Comparison of ENCODE assay signal across 8 mouse cellular contexts in the genomic region with DNA sequence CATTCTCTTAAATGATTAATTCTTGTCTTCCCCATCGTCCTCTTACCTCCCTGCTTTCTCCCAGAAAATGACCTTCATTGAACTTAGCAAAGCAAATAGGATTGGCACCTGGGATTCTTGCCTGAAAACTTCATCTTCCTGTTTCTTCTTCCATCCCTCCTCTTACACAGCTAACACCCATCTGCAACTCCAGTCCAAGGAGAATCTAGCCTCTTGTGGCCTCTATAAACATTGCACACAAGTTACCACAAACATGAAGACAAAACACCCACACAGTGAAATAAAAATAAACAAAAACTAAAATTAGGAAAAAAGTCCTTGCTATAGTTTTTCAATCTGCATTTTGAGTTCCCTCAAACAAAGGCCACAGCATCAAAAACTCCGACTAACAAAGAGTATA. TPM values are rescaled to one million over a fixed set of nuclear protein-coding genes. Genes with fewer than 3 reads are reported as not detected.
DNase-seq lines count a peak whose midpoint lies in the region; ATAC-seq and TF ChIP-seq lines count a peak whose summit lies in the region.

No protein-coding gene starts in this region.

- WGBS in forebrain, embryonic 14.5 days = 45% methylated on average over 2 of the region's 2 CpGs
- WGBS in liver, embryonic 12.5 days (ENCODE audit: insufficient replicate concordance) = 58% methylated on average over 2 of the region's 2 CpGs

- peaks cover 6% of the 10 kb centered on the region; the same call in 1 of the 2 replicates for H3K36me3 ChIP-seq in forebrain, embryonic 14.5 days (ENCODE audit: control insufficient read depth, insufficient read depth, low read length)
- H3K36me3 ChIP-seq in liver, embryonic 12.5 days = peaks cover 19% of the 10 kb centered on the region

- no peak for ATAC-seq in forebrain, embryonic 14.5 days
- no peak for ATAC-seq in liver, embryonic 12.5 days

- peak; percentile 28; the same call in 1 of the 2 replicates for TF ChIP-seq CTCF in gastrocnemius, adult 2 months (IDR thresholded peaks at IDR 0.05)

- peak overlapping the region; percentile 86 for H3K4me3 ChIP-seq in gastrocnemius, adult 2 months
- H3K4me3 ChIP-seq in forebrain, embryonic 14.5 days (ENCODE audit: low read depth, low read length) = peak overlapping the region; percentile 74
- H3K4me3 ChIP-seq in liver, embryonic 12.5 days = peak overlapping the region; percentile 79

- H3K9me3 ChIP-seq in forebrain, embryonic 14.5 days (replicated peaks; ENCODE audit: control insufficient read depth, low read length) = no peaks in the 10 kb centered on the region
- no peaks in the 10 kb centered on the region for H3K9me3 ChIP-seq in liver, embryonic 12.5 days (replicated peaks)

- intact Hi-C loops in gastrocnemius, adult 2 months (cut with DNase I) = loop anchor here (2.0 kb wide), 1 partner anchor 49 kb away; a partner anchor contains a TSS

- peaks cover 25% of the 10 kb centered on the region for H3K4me1 ChIP-seq in forebrain, embryonic 14.5 days (ENCODE audit: control insufficient read depth, insufficient read depth, low read length)
- H3K4me1 ChIP-seq in liver, embryonic 12.5 days = peaks cover 47% of the 10 kb centered on the region

- H3K4me2 ChIP-seq in forebrain, embryonic 14.5 days (ENCODE audit: low read length) = peak overlapping the region; percentile 81
- H3K4me2 ChIP-seq in liver, embryonic 12.5 days = peak overlapping the region; percentile 82

- no peaks in the 10 kb centered on the region for H3K27me3 ChIP-seq in forebrain, embryonic 14.5 days (replicated peaks; ENCODE audit: control insufficient read depth, insufficient read depth, low read length)
- no peaks in the 10 kb centered on the region for H3K27me3 ChIP-seq in liver, embryonic 12.5 days (replicated peaks)

- DNase-seq in gastrocnemius, adult 2 months = no peak
- no peak for DNase-seq in gastrocnemius, adult 8-10 months (ENCODE audit: low spot score in 2 of 2)
- peak; percentile 20 for DNase-seq in 416B (ENCODE audit: low read depth)
- no peak for DNase-seq in forebrain, embryonic 14.5 days (ENCODE audit: low spot score)
- no peak for DNase-seq in right cerebral cortex, postnatal 4 days
- no peak for DNase-seq in layer of hippocampus, postnatal 14 days (ENCODE audit: low spot score in 2 of 2)
- no peak for DNase-seq in cerebellum, adult 9-11 months

- peak overlapping the region; percentile 98 for H3K27ac ChIP-seq in gastrocnemius, adult 2 months
- no peak overlapping the region for H3K27ac ChIP-seq in forebrain, embryonic 14.5 days (ENCODE audit: low read depth, low read length)
- H3K27ac ChIP-seq in liver, embryonic 12.5 days = peak overlapping the region; percentile 97

- peak overlapping the region; percentile 94; the same call in 1 of the 2 replicates for H3K9ac ChIP-seq in forebrain, embryonic 14.5 days (ENCODE audit: low read length)
- peak overlapping the region; percentile 85 for H3K9ac ChIP-seq in liver, embryonic 12.5 days

RNA-seq across cellular contexts. Expression of a gene that starts 2.1 kb away (rescaled TPM):
- 100 to 1,000 TPM; 195 to 263 TPM for total RNA-seq in gastrocnemius, adult 2 months (2021)
- 100 to 1,000 TPM; 221 to 236 (median 226) TPM for total RNA-seq in gastrocnemius, adult 8-10 months (2022)
- 192 and 199 TPM in 2 replicates for polyA plus RNA-seq in forebrain, embryonic 14.5 days (2014; fragmentation: Nextera tagmentation; extraction: Ambion mirVana)
- 71.0 and 77.9 TPM in 2 replicates for polyA plus RNA-seq in liver, embryonic 12.5 days (2016; fragmentation: Nextera tagmentation; extraction: Ambion mirVana)
- 100 to 1,000 TPM; 227 to 239 TPM for total RNA-seq in layer of hippocampus, postnatal 14 days (2021)

RNA-seq across cellular contexts. Expression of a gene that starts 24.1 kb away (rescaled TPM):
- under 1 TPM in 1 of 2 experiments, not detected in 1; 0.36 TPM for total RNA-seq in gastrocnemius, adult 2 months (2021)
- total RNA-seq in gastrocnemius, adult 8-10 months (2022) = under 1 TPM in 1 of 4 experiments, not detected in 3; 0.12 TPM
- 0.18 TPM in 1 of 2 replicates, not detected in the other for polyA plus RNA-seq in forebrain, embryonic 14.5 days (2014; fragmentation: Nextera tagmentation; extraction: Ambion mirVana)
- 0.11 and 0.26 TPM in 2 replicates for polyA plus RNA-seq in liver, embryonic 12.5 days (2016; fragmentation: Nextera tagmentation; extraction: Ambion mirVana)
- total RNA-seq in layer of hippocampus, postnatal 14 days (2021) = not detected

RNA-seq across cellular contexts. Expression of a gene that starts 50.1 kb away (rescaled TPM):
- 10 to 100 TPM in 1 of 2 experiments, 1 to 10 TPM in 1; 8.8 to 11.8 TPM for total RNA-seq in gastrocnemius, adult 2 months (2021)
- 10 to 100 TPM in 2 of 4 experiments, 1 to 10 TPM in 2; 8.4 to 10.7 (median 9.5) TPM for total RNA-seq in gastrocnemius, adult 8-10 months (2022)
- polyA plus RNA-seq in forebrain, embryonic 14.5 days (2014; fragmentation: Nextera tagmentation; extraction: Ambion mirVana) = 21.6 and 24.8 TPM in 2 replicates
- 2.4 and 2.5 TPM in 2 replicates for polyA plus RNA-seq in liver, embryonic 12.5 days (2016; fragmentation: Nextera tagmentation; extraction: Ambion mirVana)
- 10 to 100 TPM; 34.7 to 36.0 TPM for total RNA-seq in layer of hippocampus, postnatal 14 days (2021)
